Mouse (Mus musculus) monocyte, adult 5-6 weeks (primary cell): ENCODE data around the gene Smndc1. TPM values are rescaled to one million over a fixed set of nuclear protein-coding genes. Genes with fewer than 3 reads are reported as not detected.
A peak's percentile ranks its signal among the peaks of the same experiment; 100 is the strongest.

ENCODE experiments used
- ATAC-seq: fragments of 153-309, 156-312 bp; replicated peaks from 2 replicates; pipeline ENCODE4 v1.8.0; 2017; ENCODE audit warnings: mild to moderate bottlenecking; ENCODE audit not compliant: low TSS enrichment, insufficient number of reproducible peaks, severe bottlenecking, poor library complexity, low FRiP score
- total RNA-seq: library from RNA; stranded (forward); fragments of 200-1000, 200-491, 200-594 nt; gene quantifications from 3 replicates; pipeline ENCODE4 v1.2.3, GENCODE M21; 2017

Smndc1 gene
- total RNA-seq, 1 experiment from 2014 or later = 74.1 TPM

DNA sequence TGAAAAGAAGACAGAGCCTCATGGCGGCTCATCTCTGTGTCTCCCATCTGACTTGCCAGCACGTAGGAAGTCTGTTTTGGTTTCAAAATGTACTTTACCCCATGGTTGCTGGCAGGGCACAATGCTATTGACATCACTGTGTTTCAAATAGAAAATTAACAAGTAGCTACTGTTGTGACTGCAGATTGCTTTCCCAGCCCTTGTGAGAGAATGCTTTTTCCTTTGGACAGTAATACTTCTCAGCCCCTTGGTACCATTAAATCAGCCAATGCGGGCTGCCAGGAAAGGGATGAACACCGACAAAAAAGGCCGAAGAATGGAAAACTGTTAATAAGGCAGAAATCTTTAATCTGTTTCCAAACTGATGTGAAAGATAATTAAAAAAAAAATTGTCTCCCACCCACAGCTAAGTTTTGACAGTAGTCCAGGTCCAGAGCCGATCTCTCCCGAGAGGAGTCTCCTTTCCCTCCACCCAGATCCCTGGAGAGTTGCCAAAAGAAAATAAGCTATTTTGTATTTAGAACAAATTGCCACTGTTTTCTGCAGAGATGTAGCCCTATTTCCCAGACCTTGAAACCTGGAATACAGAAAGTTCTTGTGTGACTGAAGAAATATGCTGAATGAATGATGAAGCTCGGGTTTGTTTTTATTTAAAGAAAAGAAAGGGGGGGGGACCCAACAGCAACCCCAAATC, 30.0 kb downstream of the Smndc1 start:
- no peak for ATAC-seq

DNA sequence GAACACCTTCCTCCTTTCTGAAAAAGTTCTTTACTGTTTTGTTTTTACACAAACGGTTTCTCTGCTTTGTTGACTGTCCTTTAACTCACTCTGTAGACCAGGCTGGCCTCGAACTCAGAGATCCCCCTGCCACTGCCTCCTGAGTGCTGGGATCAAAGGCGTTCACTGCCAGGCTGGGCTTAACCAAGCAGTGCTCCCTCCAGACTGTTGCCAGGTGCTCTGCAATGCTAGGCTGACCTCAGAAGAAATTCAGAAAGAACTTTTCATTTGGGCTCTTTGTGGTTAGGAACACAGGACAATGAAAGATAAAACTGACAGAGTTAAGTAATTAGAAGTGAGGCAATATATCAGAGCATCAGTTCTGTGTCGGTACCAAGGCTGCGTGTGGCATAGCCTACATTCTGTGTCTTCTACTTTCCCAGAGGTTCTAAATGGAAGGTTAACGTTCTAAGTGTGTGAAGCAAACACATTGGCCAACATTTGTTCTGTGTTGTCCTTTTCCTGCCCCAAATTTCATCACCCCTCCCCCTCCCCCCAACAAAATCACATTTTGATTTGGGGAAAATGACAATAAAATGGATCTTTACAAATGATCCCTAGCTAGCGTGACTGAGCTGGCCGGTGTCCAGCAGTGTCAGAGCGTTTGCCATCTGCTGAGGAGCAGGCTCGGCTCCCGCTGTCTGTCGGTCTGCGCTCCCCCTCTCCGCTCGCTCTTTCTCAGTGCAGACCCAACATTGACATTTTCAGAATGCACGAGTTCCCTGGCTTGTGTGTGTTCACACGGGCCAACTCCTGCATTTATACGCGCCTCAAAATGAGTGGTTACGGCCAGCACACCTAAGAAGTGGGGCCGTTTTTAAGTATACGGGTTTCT, 31.0 kb downstream of the Smndc1 start:
- ATAC-seq = no peak

DNA sequence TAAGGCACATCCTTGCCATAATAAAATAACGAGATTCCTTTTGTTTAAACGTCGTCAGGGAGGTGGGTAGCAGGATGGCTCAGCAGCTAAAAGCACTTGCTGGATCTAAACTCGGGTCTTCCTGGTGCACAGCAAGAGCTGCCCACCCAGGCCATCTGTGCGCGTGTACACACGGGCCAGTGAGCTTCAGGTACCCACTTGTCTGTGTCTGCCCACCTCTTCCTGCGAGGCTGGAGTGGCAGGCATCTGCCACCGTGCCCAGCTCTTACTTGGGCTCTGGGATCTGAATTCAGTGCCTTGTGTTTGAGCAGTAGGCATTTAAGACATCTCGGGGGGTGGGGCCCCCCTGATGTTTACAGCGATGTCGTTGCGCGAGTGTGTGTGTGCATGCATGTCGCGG, 35.3 kb downstream of the Smndc1 start:
- ATAC-seq = no peak

DNA sequence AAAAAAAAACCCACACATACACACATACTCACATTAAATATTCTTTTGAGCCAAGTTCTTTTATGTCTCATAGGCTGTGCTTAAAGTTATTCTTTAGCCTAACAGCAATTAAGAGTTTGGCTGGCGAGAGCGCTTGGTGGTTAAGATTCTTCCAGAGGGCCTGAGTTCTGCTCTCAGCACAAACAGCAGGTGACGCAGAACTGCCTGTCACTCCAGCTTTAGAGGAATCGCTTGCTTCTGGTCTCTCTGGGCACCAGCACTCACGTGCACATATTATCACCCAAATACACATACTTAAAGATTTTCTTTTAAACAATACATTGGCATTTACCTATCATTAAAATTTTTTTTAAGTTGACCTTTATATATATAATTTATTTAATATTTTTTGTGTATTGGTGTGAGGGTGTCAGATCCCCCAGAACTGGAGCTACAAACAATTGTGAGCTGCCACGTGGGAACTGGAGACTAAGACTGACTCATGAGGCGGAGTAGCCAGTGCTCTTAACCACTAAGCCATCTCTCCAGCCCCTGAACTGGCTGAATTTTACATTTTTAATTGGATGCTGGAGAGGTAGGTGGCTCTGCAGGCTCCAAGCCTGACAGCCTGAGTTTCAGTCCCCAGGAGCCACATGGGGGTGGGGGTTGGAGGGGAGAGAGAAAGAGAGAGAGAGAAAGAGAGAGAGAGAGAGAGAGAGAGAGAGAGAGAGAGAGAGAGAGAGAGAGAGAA, 35.9 kb downstream of the Smndc1 start:
- ATAC-seq = no peak

DNA sequence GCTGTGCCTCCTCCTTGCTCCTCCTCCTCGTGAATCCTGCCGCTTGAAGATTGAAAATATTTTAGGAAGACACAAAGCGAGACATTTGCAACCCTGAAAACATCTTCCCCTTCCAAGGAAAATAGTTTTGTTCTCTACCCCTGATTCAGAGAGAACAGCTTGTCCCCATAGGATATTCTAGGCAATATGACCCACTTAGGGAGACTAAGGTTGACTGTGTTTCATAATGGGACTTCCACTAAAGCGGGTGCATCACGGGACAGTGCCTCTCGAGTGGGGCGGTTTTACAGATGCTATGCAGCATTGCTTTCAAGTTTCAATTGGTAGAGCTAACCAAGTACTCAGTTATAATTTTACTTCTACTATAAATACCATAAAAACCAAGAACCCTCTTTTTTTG, 36.5 kb downstream of the Smndc1 start:
- ATAC-seq = no peak

DNA sequence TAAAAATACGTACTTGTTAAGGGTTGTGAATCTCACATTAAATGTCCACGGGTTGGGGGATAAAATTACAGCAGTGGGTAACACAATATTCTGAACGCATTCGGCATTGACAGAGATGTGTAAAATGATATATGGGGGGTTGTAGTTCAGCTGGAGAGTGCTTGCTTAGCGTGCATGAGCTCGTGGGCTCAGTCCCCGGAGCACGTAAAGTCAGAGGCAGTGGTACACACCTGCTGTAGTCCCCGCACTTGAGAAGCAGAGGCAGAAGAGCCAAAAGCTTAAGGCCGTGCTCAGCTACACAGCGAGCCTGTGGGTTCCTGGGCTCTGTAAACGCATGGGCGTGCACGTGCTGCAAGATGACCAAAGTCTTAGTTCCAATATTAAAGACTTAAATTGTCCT, 44.6 kb downstream of the Smndc1 start:
- ATAC-seq = no peak

DNA sequence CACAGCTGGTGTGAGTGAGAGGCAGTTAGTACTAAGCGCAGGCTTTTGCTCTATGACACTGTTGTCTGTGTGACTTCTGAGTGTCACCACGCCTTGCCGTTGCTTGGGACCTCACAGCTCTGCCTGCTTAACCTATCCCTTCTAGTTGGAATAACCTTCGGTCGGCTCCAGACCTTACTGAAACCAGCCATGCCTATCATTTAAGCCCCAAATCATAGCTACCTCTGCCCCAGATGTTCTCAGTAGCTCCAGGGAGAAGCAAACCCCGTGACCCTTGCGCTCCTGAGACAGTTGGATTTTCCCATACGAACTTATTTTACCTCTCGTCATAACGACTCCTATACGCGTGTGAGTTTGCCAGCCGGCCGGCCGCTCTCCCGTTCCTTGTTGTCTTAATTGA, 46.3 kb downstream of the Smndc1 start:
- no peak for ATAC-seq

DNA sequence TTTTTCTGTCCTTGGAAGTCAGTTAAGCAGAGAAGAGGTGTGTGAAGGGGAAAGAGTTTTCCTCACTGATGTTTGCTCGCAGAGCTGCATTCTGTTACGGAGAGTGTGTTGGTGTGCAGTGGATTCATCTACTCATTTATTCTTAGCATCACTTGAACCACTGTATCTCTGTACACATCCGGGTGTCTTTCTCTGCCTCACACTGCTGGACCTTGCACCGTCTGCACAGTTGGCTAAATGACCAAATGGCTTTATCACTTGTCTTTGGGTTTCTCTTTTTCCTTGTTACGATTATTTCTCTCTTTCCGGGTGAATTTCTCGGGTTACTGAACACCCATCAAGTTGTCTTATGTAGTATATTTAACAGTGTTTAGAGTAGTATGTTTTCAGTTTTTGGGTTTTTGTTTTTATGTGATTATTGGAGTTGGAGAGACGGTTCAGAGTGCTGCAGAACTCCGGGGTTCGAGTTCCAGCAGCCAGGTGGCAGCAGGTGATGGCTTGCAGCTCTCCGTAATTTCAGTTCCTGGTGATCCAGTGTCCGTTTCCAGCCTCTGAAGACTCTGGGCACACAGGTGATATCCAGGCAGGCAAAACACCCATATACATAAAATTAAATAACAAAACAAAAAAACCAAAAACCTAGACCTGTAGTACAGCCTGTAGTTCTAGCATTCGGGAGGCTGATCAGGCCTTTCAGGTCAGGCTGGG, 47.0 kb downstream of the Smndc1 start:
- no peak for ATAC-seq

DNA sequence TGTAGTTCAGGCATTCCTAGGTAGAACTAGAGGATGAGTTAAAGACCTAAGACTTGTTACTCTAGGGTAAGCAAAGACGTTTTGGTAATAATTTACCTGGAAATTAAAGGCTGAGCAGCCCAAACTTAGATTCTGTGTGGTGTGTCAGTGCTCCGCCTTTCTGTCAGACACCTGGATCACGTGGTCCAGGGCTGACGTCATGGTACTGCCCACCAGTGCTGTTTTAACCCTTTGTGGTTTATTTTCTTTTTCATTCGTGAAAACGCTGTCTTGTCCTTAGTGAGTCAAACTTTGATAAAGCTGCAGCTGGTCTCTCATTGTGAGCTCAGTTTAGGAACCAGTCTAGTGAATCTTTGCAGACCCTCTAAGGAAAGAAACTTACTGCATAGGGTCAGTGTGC, 50.0 kb downstream of the Smndc1 start:
- ATAC-seq = no peak

DNA sequence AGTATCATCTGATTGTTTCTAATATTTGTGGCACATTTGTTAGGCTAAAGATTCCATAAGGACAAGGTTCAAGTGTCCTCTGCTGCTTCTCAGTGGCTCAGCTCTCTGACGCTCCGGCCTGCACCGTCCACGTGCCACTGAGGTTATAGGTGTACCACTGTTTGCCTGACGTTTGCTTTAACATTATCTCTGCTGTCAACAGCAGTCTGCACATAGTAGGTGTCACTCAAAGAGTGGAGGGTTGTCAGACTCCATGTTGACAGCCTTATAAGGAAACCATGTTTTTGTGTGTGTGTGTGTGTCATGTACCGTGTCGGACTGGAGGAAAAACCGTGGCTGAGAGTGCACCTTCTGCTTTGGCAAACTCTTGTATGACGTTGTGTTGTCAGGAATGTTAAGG, 55.1 kb downstream of the Smndc1 start:
- ATAC-seq = no peak

DNA sequence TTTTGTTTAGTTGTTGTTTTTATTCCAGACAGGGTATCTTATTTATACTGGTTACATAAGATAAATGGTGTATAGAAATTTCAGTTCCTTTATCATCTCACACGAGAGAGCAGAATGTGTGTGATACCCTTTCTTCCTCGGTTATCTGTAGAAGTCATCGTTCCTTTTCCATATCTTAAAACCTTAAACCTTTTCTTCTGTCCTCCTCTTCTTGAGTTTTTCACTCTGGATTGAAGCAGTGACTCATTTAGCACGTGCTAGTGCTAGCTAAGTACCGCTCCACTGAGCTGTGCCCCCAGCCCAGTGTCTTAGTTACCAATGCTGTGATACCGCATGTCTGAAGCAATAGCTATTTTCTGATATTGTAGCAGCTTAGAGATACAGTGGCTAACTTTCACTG, 56.6 kb downstream of the Smndc1 start:
- no peak for ATAC-seq

DNA sequence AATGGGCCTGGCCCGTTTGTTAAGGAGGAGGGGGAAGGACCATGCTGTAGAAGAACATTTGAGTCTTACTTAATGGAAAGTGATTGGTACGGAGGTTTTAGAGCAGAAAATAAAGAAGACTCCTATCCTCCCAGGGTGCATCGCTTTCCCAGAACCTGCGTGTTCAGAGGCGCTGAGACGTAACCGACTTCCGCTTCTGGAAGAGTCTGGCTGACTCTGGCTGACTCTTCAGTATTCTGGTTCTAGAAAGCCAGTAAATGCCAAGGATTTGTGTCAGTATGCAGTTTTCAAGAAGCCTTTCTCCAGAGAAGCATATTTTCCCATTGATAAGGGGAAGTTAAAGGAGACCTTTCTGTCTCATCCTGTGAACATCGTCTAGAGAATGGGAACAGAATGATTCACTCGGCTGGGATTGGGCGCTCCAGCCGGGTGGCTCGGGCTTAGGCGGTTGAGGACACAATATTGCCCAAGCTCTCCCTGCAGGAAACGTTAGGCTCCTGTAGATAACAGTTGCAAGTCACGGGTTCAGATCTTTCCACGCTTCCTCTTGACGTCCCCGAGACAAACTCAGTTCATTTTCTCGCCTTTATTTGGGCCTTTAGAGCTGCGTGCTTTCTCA, 58.4 kb downstream of the Smndc1 start:
- ATAC-seq = no peak

DNA sequence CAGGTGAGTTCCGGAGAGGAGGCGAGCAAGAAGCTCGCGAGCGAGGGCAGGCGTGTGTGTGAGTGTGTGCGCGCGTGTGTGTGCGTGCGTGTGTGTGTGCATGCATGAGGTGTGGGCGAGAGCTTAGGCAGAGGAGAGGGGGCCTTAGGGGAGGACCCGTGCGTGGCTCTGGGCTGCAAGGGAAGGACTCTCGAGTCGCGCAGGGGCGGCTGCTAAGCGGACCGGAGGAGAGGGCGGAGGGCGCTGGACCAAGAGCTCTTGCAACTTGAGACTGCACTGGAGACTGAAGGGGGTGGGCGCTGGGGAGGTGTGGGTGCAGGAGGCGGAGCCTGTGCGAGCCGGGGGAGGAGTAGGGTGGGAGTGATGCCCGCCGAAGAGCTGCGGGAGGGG, 60.4 kb downstream of the Smndc1 start:
- ATAC-seq = 0 out of 2 replicates have a peak, but pooled peaks have one; percentile 11

Other genes with a start within 250 kb of the Smndc1 start
- 87.9 to 137 TPM (median 113 TPM) in 3 replicates for gene Mxi1, start 80.1 kb downstream of the Smndc1 start, total RNA-seq
- not detected in 3 replicates for gene Gm10197, start 18.8 kb downstream of the Smndc1 start, total RNA-seq
- 247 to 384 TPM (median 376 TPM) in 3 replicates for gene Dusp5, start 138.5 kb upstream of the Smndc1 start, total RNA-seq
- 26.1 TPM in 1 of 3 replicates, not detected in the others for gene Nutf2-ps1, start 198.5 kb upstream of the Smndc1 start, total RNA-seq
- 99.5 to 152 TPM (median 121 TPM) in 3 replicates for gene Smc3, start 209.8 kb upstream of the Smndc1 start, total RNA-seq